Mouse (Mus musculus) CH12.LX (cell line): ENCODE measurements around the gene Csmd2. TPM values are rescaled to one million over a fixed set of nuclear protein-coding genes. Genes with fewer than 3 reads are reported as not detected.

Experiments
- DNase-seq: peaks from one replicate; pipeline ENCODE4 v3.0.0-alpha.2; 2013; ENCODE audit errors: extremely low read depth
- H3K27ac ChIP-seq: 2 replicates; pipeline ENCODE4 v1.5.1; 2012; ENCODE audit warnings: low read depth, mild to moderate bottlenecking, control low read depth, moderate library complexity; ENCODE audit not compliant: insufficient read depth
- H3K27me3 ChIP-seq: replicated peaks from 2 replicates; pipeline ENCODE3; 2012; ENCODE audit warnings: inconsistent platforms
- H3K36me3 ChIP-seq, 2 experiments: replicated peaks in 1 of 2; 2 replicates each; pipeline versions ENCODE3 to v1.6.1; 2012; ENCODE audit warnings: inconsistent platforms in 1 of 2, low read length in 1 of 2, mild to moderate bottlenecking in 1 of 2, mixed read lengths in 1 of 2, moderate library complexity in 1 of 2; ENCODE audit not compliant: control insufficient read depth in 1 of 2, insufficient read depth in 1 of 2
- H3K4me1 ChIP-seq, 2 experiments: 2 replicates each; pipeline ENCODE4 v1.6.1; 2012; ENCODE audit warnings: inconsistent platforms in 1 of 2, moderate library complexity in 1 of 2; ENCODE audit not compliant: insufficient read depth in 2 of 2, control insufficient read depth in 1 of 2
- H3K4me2 ChIP-seq: 2 replicates; pipeline ENCODE4 v1.6.1; 2012; ENCODE audit warnings: low read depth, mild to moderate bottlenecking, control low read depth; ENCODE audit not compliant: poor library complexity, insufficient read depth, severe bottlenecking
- H3K4me3 ChIP-seq, 3 experiments: fragments of 150-350 bp in 1 of 3; sonication (generic) in 1 of 3; replicated peaks in 1 of 3; 2 replicates each; pipeline versions ENCODE3 to v1.5.1; 2011 to 2012; ENCODE audit warnings: low read depth in 2 of 3, low read length in 2 of 3, mild to moderate bottlenecking in 2 of 3, moderate library complexity in 2 of 3, control low read depth in 1 of 3, improper control_type of control experiment in 1 of 3, inconsistent platforms in 1 of 3, mixed read lengths in 1 of 3; ENCODE audit not compliant: poor library complexity in 1 of 3
- H3K79me2 ChIP-seq: replicated peaks from 2 replicates; pipeline ENCODE4 v1.6.1; 2012; ENCODE audit warnings: mild to moderate bottlenecking, moderate library complexity; ENCODE audit not compliant: control insufficient read depth, poor library complexity, insufficient read depth, severe bottlenecking; ENCODE audit errors: extremely low read depth
- H3K9ac ChIP-seq: 2 replicates; pipeline ENCODE4 v1.6.1; 2012; ENCODE audit warnings: low read depth, mild to moderate bottlenecking, control low read depth, moderate library complexity; ENCODE audit not compliant: insufficient read depth
- H3K9me3 ChIP-seq: replicated peaks from 2 replicates; pipeline ENCODE3; 2012; ENCODE audit warnings: low read length, inconsistent platforms, mixed read lengths
- BHLHE40 ChIP-seq: IDR thresholded peaks from 2 replicates; pipeline ENCODE4 v1.6.1; 2011; ENCODE audit warnings: mild to moderate bottlenecking, low read depth, low read length, improper control_type of control experiment
- CHD1 ChIP-seq: IDR thresholded peaks from 2 replicates; pipeline ENCODE4 v1.6.1; 2012; ENCODE audit warnings: low read depth, low read length, improper control_type of control experiment, inconsistent platforms
- CHD2 ChIP-seq: IDR thresholded peaks from 2 replicates; pipeline ENCODE4 v1.6.1; 2011; ENCODE audit warnings: low read length, improper control_type of control experiment
- CTCF ChIP-seq, 2 experiments: IDR thresholded peaks in 1 of 2; conservative IDR thresholded peaks in 1 of 2; 2 replicates each; pipeline ENCODE4 v1.5.1; 2011 to 2012; ENCODE audit warnings: low read depth in 2 of 2, low read length in 2 of 2, improper control_type of control experiment in 1 of 2, inconsistent platforms in 1 of 2, mild to moderate bottlenecking in 1 of 2, moderate library complexity in 1 of 2
- ELF1 ChIP-seq: IDR thresholded peaks from 2 replicates; pipeline ENCODE4 v1.6.1; 2014; ENCODE audit warnings: low read depth, mild to moderate bottlenecking, inconsistent platforms, low read length, improper control_type of control experiment
- EP300 ChIP-seq: IDR thresholded peaks from 2 replicates; pipeline ENCODE4 v1.6.1; 2011; ENCODE audit warnings: low read length, improper control_type of control experiment
- ETS1 ChIP-seq: conservative IDR thresholded peaks from 2 replicates; pipeline ENCODE4 v1.6.1; 2012; ENCODE audit warnings: low read depth, mild to moderate bottlenecking, inconsistent platforms, low read length, improper control_type of control experiment, moderate library complexity
- HCFC1 ChIP-seq: IDR thresholded peaks from 2 replicates; pipeline ENCODE4 v1.6.1; 2012; ENCODE audit warnings: low read depth, mild to moderate bottlenecking, inconsistent platforms, low read length, improper control_type of control experiment
- IRF4 ChIP-seq: IDR thresholded peaks from 2 replicates; pipeline ENCODE4 v1.6.1; 2014; ENCODE audit warnings: low read depth, mild to moderate bottlenecking, inconsistent platforms, low read length, improper control_type of control experiment
- JUND ChIP-seq: conservative IDR thresholded peaks from 2 replicates; pipeline ENCODE4 v1.6.1; 2011; ENCODE audit warnings: low read depth, low read length, improper control_type of control experiment
- KAT2A ChIP-seq: IDR thresholded peaks from 2 replicates; pipeline ENCODE4 v1.6.1; 2012; ENCODE audit warnings: low read length, improper control_type of control experiment, inconsistent platforms; ENCODE audit not compliant: insufficient replicate concordance
- MAFK ChIP-seq: IDR thresholded peaks from 2 replicates; pipeline ENCODE4 v1.6.1; 2011; ENCODE audit warnings: low read length, improper control_type of control experiment; ENCODE audit not compliant: insufficient replicate concordance
- MAZ ChIP-seq: IDR thresholded peaks from 2 replicates; pipeline ENCODE4 v1.6.1; 2012; ENCODE audit warnings: low read depth, mild to moderate bottlenecking, inconsistent platforms, low read length, improper control_type of control experiment, moderate library complexity
- MXI1 ChIP-seq: IDR thresholded peaks from 2 replicates; pipeline ENCODE4 v1.6.1; 2011; ENCODE audit warnings: mild to moderate bottlenecking, low read depth, low read length, improper control_type of control experiment
- SIN3A ChIP-seq: IDR thresholded peaks from 2 replicates; pipeline ENCODE4 v1.6.1; 2012; ENCODE audit warnings: low read length, improper control_type of control experiment, inconsistent platforms
- ZKSCAN1 ChIP-seq: IDR thresholded peaks from 2 replicates; pipeline ENCODE4 v1.6.1; 2012; ENCODE audit warnings: low read depth, inconsistent platforms, low read length, improper control_type of control experiment, borderline replicate concordance
- ZMIZ1 ChIP-seq: IDR thresholded peaks from 2 replicates; pipeline ENCODE4 v1.6.1; 2012; ENCODE audit warnings: low read depth, mild to moderate bottlenecking, inconsistent platforms, low read length, improper control_type of control experiment
- ZNF384 ChIP-seq: IDR thresholded peaks from 2 replicates; pipeline ENCODE4 v1.6.1; 2012; ENCODE audit warnings: low read depth, low read length, improper control_type of control experiment, inconsistent platforms
- dilution Hi-C: fragments of 300-500 bp; cut with MboI; formaldehyde crosslinking; loops from 2 replicates; pipeline ENCODE4 v1.14.3; 2020; ENCODE audit warnings: low sequenced_read_pairs; ENCODE audit not compliant: extremely low pct_unique_long_range_greater_than_20kb, extremely low pct_ligation_motif_present
- in situ Hi-C: fragments of 300-500 bp; cut with MboI; formaldehyde crosslinking; loops from 3 replicates; pipeline ENCODE4 v1.14.3; 2019; ENCODE audit warnings: low sequenced_read_pairs, low pct_ligation_motif_present, low pct_unique_long_range_greater_than_20kb, mixed read lengths
- polyA plus RNA-seq: library from polyadenylated mRNA; unstranded; fragments of >175 nt; gene quantifications from 2 replicates; pipeline ENCODE4 v1.2.1, GENCODE M21; 2012; ENCODE audit warnings: low read depth; ENCODE audit not compliant: insufficient read length
- total RNA-seq, 2 experiments: library from RNA; depleted of rRNA; stranded (reverse); fragments of 300-350 nt in 1 of 2; fragments of >200 nt in 1 of 2; gene quantifications; 2 replicates each; pipeline ENCODE4 v1.2.3; 2012 to 2014

Csmd2 gene
- total and polyA plus RNA-seq, 3 experiments = 0.08 to 0.80 TPM; not detected in 1

DNA sequence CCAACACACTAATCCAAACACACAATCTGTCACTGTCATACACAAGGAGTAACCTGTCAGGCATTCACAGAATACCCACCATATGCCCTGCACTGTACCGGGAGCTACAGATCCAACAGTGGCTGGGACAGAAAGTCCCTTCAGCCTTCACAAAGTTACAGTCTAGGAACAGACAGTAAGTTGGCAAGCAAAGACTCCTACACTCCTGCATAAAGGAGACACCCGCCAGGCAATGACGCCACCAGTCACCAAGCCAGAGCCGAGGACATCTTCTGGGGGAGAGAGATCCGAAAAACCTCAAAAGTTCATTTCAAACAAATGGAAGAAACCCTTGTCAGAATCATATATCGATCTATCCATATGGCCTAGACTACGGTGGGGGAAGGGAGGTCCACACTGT is 618.9 kb downstream of the Csmd2 start:
- Histone ChIP-seq H3K4me3 (no peak overlapping the region), H3K27me3 (no peaks in the 10 kb centered on the region), H3K27ac (no peak overlapping the region), H3K9me3 (no peaks in the 10 kb centered on the region), H3K9ac (no peak overlapping the region), H3K36me3 (peaks cover 29 to 65% of the 10 kb centered on the region in 2 experiments), H3K4me1 (peaks cover 4 to 21% of the 10 kb centered on the region in 2 experiments; a peak in 3 of 4 replicates), H3K4me2 (no peak overlapping the region), H3K79me2 (no peaks in the 10 kb centered on the region; the same call in none of the 2 replicates)
- no peak for DNase-seq
- dilution Hi-C loops (no loop called here), in situ Hi-C loops (no loop called here)
- no peak for TF ChIP-seq ZMIZ1
- no peak for TF ChIP-seq CTCF (conservative IDR thresholded peaks at IDR 0.05 in 1 of 2, IDR thresholded peaks at IDR 0.05 in 1 of 2; ENCODE audit: low read depth in 2 of 2, low read length in 2 of 2)
- no peak for TF ChIP-seq CHD1
- TF ChIP-seq ETS1 = no peak
- no peak for TF ChIP-seq CHD2
- TF ChIP-seq SIN3A = no peak
- no peak for TF ChIP-seq MAZ
- TF ChIP-seq ELF1 = no peak
- no peak for TF ChIP-seq IRF4
- no peak for TF ChIP-seq HCFC1
- TF ChIP-seq MAFK = no peak

GRCm38 (mm10) chr4:128607661-128608060 is 620.0 kb downstream of the Csmd2 start:
- DNase-seq = no peak

More at GRCm38 (mm10) chr4:128607661-128608060, 620.0 kb downstream of the Csmd2 start:
- in situ Hi-C loops (no loop called here), dilution Hi-C loops (no loop called here)
- TF ChIP-seq ZKSCAN1 (no peak), ELF1 (no peak), MXI1 (no peak), SIN3A (no peak), EP300 (no peak), KAT2A (no peak), JUND (no peak), ZNF384 (no peak), BHLHE40 (no peak)
- H3K4me1 ChIP-seq = peaks cover 4 to 21% of the 10 kb centered on the region in 2 experiments; a peak in 3 of 4 replicates
- no peak overlapping the region for H3K9ac ChIP-seq
- H3K27me3 ChIP-seq = no peaks in the 10 kb centered on the region
- H3K36me3 ChIP-seq = peaks cover 20 to 54% of the 10 kb centered on the region in 2 experiments
- H3K79me2 ChIP-seq = no peaks in the 10 kb centered on the region; the same call in none of the 2 replicates
- H3K4me2 ChIP-seq = no peak overlapping the region
- no peaks in the 10 kb centered on the region for H3K9me3 ChIP-seq
- no peak overlapping the region for H3K27ac ChIP-seq
- H3K4me3 ChIP-seq = no peak overlapping the region
